Mouse (Mus musculus) olfactory bulb, adult 2 months (tissue): ENCODE results near the gene Pnliprp2.

Source experiments
- CTCF ChIP-seq: fragments of 200-500 bp; IDR thresholded peaks from 2 replicates; pipeline ENCODE4 v1.5.1; 2012; ENCODE audit warnings: low read depth, mild to moderate bottlenecking, low read length, moderate library complexity; ENCODE audit not compliant: insufficient read depth
- POLR2A ChIP-seq: fragments of 200-500 bp; IDR thresholded peaks from 2 replicates; pipeline ENCODE4 v1.6.1; 2012; ENCODE audit warnings: mild to moderate bottlenecking, low read depth, low read length, moderate library complexity; ENCODE audit not compliant: insufficient read depth

DNA sequence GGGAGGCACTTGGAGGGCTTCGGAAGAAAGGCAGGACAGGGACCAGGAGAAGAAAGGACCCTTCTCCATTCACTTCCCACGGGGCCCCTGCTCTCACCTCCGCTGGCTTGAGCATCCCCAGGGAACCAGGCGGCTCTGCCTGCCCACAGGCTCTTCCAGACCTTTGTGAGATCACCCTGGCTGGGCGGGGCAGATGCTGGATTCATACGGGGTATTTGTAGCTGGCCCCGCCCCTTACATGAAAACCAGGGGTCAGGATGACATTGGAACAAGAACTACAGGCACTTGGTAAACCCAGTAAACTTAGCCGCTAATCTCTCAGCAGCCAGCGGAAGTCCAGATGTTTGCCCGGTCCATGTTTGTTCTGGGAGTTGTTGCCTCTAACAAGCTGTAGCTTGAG, 34.8 kb downstream of the Pnliprp2 start, which contains the start of gene 1700019N19Rik:
- TF ChIP-seq CTCF: no peak
- TF ChIP-seq POLR2A: no peak
